Mouse (Mus musculus) G1E (cell line): ENCODE data around the gene Stom. TPM values are rescaled to one million over a fixed set of nuclear protein-coding genes. Genes with fewer than 3 reads are reported as not detected.

Experiments used
- ATAC-seq: 2 replicates; pipeline ENCODE4 v1.8.0; 2016; ENCODE audit warnings: mild to moderate bottlenecking; ENCODE audit not compliant: insufficient number of reproducible peaks, poor library complexity, low FRiP score, severe bottlenecking; ENCODE audit errors: extremely low read depth
- DNase-seq: peaks from one replicate; pipeline ENCODE4 v3.0.0; 2012; ENCODE audit warnings: low spot score
- H3K27me3 ChIP-seq: 2 replicates; pipeline ENCODE4 v1.6.1; 2012; ENCODE audit warnings: mild to moderate bottlenecking, low read length, inconsistent platforms; ENCODE audit not compliant: insufficient read depth
- H3K36me3 ChIP-seq: replicated peaks from 2 replicates; pipeline ENCODE3; 2012; ENCODE audit warnings: mild to moderate bottlenecking, inconsistent platforms
- H3K4me1 ChIP-seq: 2 replicates; pipeline ENCODE4 v1.6.1; 2012; ENCODE audit warnings: low read depth, low read length, inconsistent platforms, mixed read lengths; ENCODE audit not compliant: insufficient read depth
- H3K4me3 ChIP-seq: 2 replicates; pipeline ENCODE4 v1.5.1; 2012; ENCODE audit warnings: low read depth, mild to moderate bottlenecking, inconsistent platforms, low read length, moderate library complexity, mixed read lengths
- H3K9me3 ChIP-seq: replicated peaks from 2 replicates; pipeline ENCODE4 v1.6.1; 2012; ENCODE audit warnings: inconsistent platforms
- CTCF ChIP-seq: IDR thresholded peaks from 2 replicates; pipeline ENCODE4 v1.5.1; 2012; ENCODE audit warnings: low read depth, low read length, inconsistent platforms, mixed read lengths
- GATA1 ChIP-seq: IDR thresholded peaks from 2 replicates; pipeline ENCODE4 v1.6.1; 2012; ENCODE audit warnings: borderline replicate concordance, low read length, inconsistent platforms, mixed read lengths
- GATA2 ChIP-seq: IDR thresholded peaks from 2 replicates; pipeline ENCODE4 v1.6.1; 2012; ENCODE audit warnings: low read depth, low read length, inconsistent platforms, borderline replicate concordance
- POLR2AphosphoS5 ChIP-seq: IDR thresholded peaks from 2 replicates; pipeline ENCODE4 v1.6.1; 2012; ENCODE audit warnings: low read depth, low read length, inconsistent platforms; ENCODE audit not compliant: insufficient replicate concordance
- TAL1 ChIP-seq: conservative IDR thresholded peaks from 2 replicates; pipeline ENCODE4 v1.6.1; 2012; ENCODE audit warnings: low read depth, low read length, inconsistent platforms, mixed read lengths
- polyA plus RNA-seq: library from polyadenylated mRNA; stranded (reverse); fragments of >175 nt; gene quantifications from 2 replicates; pipeline ENCODE4 v1.2.3, GENCODE M21; 2012
- total RNA-seq, 2 experiments: library from RNA; stranded (forward) in 1 of 2; stranded (reverse) in 1 of 2; fragments of 200-1000 nt in 1 of 2; fragments of >200 nt in 1 of 2; fragmentation: Nextera tagmentation in 1 of 2; gene quantifications; 2 replicates each; pipeline ENCODE4 v1.2.3; 2014 to 2017

Stom gene
- total and polyA plus RNA-seq, 3 experiments, result 3.4 to 51.4 (median 13.7) TPM

DNA sequence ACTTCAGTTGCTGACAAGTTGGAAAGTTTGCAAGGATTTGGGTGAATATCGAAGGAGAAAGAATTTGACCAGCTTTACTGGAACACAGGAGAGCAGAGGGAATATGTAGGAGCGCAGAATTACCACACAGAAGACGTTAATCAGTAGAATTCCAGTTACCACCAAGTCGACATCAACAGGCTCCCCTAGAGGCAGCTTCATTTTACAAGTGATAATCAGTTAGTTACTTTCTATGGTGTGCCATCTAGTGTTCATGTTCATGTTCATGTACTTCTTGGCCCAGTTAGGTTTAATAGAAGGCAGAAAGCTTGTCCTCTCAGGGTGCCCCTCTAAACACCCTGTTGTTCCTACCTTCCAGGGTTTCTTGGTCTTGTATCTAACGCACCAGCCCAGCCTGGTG is 12.4 kb upstream of the Stom start:
- H3K4me1 ChIP-seq, result peaks cover 11% of the 10 kb centered on the region
- no peaks in the 10 kb centered on the region for H3K36me3 ChIP-seq
- H3K27me3 ChIP-seq, result peaks cover 25% of the 10 kb centered on the region
- TF ChIP-seq GATA1, result no peak
- TF ChIP-seq POLR2AphosphoS5, result no peak
- no peak for TF ChIP-seq GATA2
- no peak for TF ChIP-seq TAL1
- no peak for TF ChIP-seq CTCF
- DNase-seq (no peak), ATAC-seq (peak; percentile 40; the same call in 1 of the 2 replicates)
- H3K4me3 ChIP-seq, result no peak overlapping the region
- H3K9me3 ChIP-seq, result no peaks in the 10 kb centered on the region

- Histone ChIP-seq H3K36me3 (no peaks in the 10 kb centered on the region), H3K4me3 (no peak overlapping the region), H3K9me3 (no peaks in the 10 kb centered on the region), H3K4me1 (peaks cover 11% of the 10 kb centered on the region), H3K27me3 (peaks cover 24% of the 10 kb centered on the region)
- ATAC-seq (no peak), DNase-seq (no peak)
- TF ChIP-seq CTCF (no peak), GATA1 (no peak), GATA2 (no peak), POLR2AphosphoS5 (no peak), TAL1 (no peak)
Observed at GRCm38 (mm10) chr2:35345984-35346383, 9.2 kb upstream of the Stom start.

- 0 out of 2 replicates have a peak, but pooled peaks cover 3% of the 10 kb centered on the region for H3K4me1 ChIP-seq
- no peak overlapping the region for H3K4me3 ChIP-seq
- ATAC-seq, result no peak
- H3K36me3 ChIP-seq, result no peaks in the 10 kb centered on the region
- H3K27me3 ChIP-seq, result peaks cover 16% of the 10 kb centered on the region
- DNase-seq, result no peak
- H3K9me3 ChIP-seq, result no peaks in the 10 kb centered on the region
- TF ChIP-seq TAL1, result no peak
- no peak for TF ChIP-seq CTCF
- TF ChIP-seq POLR2AphosphoS5, result no peak
- TF ChIP-seq GATA1, result no peak
- no peak for TF ChIP-seq GATA2
Observed at GRCm38 (mm10) chr2:35342605-35343004, 5.8 kb upstream of the Stom start.

GRCm38 (mm10) chr2:35338707-35339106 is 1.9 kb upstream of the Stom start:
- Histone ChIP-seq H3K4me3 (no peak overlapping the region), H3K4me1 (peaks cover 31% of the 10 kb centered on the region), H3K36me3 (peaks cover 2% of the 10 kb centered on the region), H3K27me3 (peaks cover 4% of the 10 kb centered on the region), H3K9me3 (no peaks in the 10 kb centered on the region)
- no peak for TF ChIP-seq TAL1
- TF ChIP-seq GATA1, result no peak
- no peak for TF ChIP-seq CTCF
- no peak for TF ChIP-seq GATA2
- TF ChIP-seq POLR2AphosphoS5, result no peak
- no peak for ATAC-seq
- no peak for DNase-seq

DNA sequence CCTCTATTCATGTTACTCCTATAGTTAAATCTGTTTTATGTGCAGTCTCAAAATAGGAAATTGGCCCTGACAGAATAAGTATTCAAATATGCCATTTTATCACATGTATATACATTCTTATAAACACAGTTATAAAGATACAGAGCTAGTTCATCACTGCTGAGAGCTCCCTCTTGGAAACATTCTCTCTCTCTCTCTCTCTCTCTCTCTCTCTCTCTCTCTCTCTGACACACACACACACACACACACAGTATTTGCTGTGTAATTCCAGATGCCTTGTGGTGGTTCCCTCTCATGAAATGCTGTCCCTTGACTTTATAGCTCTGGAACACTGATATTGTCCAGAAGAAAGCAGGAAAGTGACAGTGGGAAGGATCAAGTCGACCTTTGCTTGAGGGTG is 1.3 kb upstream of the Stom start:
- ATAC-seq (no peak), DNase-seq (no peak)
- no peaks in the 10 kb centered on the region for H3K9me3 ChIP-seq
- peaks cover 3% of the 10 kb centered on the region; the same call in 1 of the 2 replicates for H3K27me3 ChIP-seq
- H3K4me3 ChIP-seq, result no peak overlapping the region
- H3K36me3 ChIP-seq, result peaks cover 2% of the 10 kb centered on the region
- H3K4me1 ChIP-seq, result peaks cover 37% of the 10 kb centered on the region
- no peak for TF ChIP-seq TAL1
- no peak for TF ChIP-seq GATA2
- no peak for TF ChIP-seq CTCF
- TF ChIP-seq POLR2AphosphoS5, result no peak
- TF ChIP-seq GATA1, result no peak

- ATAC-seq, result no peak
- Histone ChIP-seq H3K4me1 (peaks cover 43% of the 10 kb centered on the region), H3K27me3 (peaks cover 3% of the 10 kb centered on the region; the same call in 1 of the 2 replicates), H3K4me3 (peak overlapping the region; percentile 73; the same call in 1 of the 2 replicates), H3K36me3 (peaks cover 2% of the 10 kb centered on the region), H3K9me3 (no peaks in the 10 kb centered on the region)
- TF ChIP-seq TAL1 (no peak), POLR2AphosphoS5 (no peak), GATA2 (no peak), CTCF (no peak), GATA1 (no peak)
- no peak for DNase-seq
Observed at GRCm38 (mm10) chr2:35337419-35337818, 643 bp upstream of the Stom start.

GRCm38 (mm10) chr2:35335620-35336019 is 1.2 kb downstream of the Stom start:
- peaks cover 2% of the 10 kb centered on the region for H3K36me3 ChIP-seq
- peak overlapping the region; percentile 73; the same call in 1 of the 2 replicates for H3K4me3 ChIP-seq
- no peak for TF ChIP-seq POLR2AphosphoS5
- no peak for TF ChIP-seq GATA1
- TF ChIP-seq GATA2, result no peak
- no peak for TF ChIP-seq TAL1
- TF ChIP-seq CTCF, result no peak
- no peaks in the 10 kb centered on the region for H3K9me3 ChIP-seq
- ATAC-seq (no peak), DNase-seq (no peak)
- no peaks in the 10 kb centered on the region for H3K27me3 ChIP-seq
- peaks cover 48% of the 10 kb centered on the region for H3K4me1 ChIP-seq
